Mouse (Mus musculus): ENCODE data around the gene R3hdm1.
"Not testable (repeated sequence)": the region's sequence is repeated elsewhere in the genome, so short reads cannot be mapped to it uniquely, and the experiment has no call there.

R3hdm1 gene

DNA sequence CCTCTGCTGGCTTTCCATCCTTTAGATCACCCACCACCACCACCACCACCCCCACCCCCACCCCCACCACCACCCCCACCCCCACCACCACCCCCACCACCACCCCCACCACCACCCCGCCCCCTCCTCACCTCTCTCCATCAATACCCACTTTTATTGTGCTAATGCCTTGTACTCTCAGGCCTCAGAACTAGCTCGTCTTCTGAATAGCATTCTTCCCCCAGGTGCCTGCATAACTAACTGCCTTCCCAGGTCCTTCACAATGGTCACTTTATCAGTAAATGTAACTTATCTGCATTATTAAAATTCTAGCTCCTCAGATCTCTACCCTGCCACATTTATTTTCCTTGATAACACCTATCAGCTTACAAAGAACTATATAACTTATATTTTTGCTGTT is 8.4 kb upstream of the R3hdm1 start:
- H3K36me3 ChIP-seq (ENCODE audit: insufficient read depth, low read length), result peaks cover 28% of the 10 kb centered on the region
- no peak for TF ChIP-seq POU5F1 (IDR thresholded peaks at IDR 0.05; ENCODE audit: borderline replicate concordance, low read length)
- no peak for TF ChIP-seq NANOG (IDR thresholded peaks at IDR 0.05; ENCODE audit: borderline replicate concordance, low read length)
- no peak for TF ChIP-seq CTCF (conservative IDR thresholded peaks at IDR 0.05; ENCODE audit: low read length)
- no peak overlapping the region for H3K4me3 ChIP-seq (replicated peaks; ENCODE audit: low read length)

DNA sequence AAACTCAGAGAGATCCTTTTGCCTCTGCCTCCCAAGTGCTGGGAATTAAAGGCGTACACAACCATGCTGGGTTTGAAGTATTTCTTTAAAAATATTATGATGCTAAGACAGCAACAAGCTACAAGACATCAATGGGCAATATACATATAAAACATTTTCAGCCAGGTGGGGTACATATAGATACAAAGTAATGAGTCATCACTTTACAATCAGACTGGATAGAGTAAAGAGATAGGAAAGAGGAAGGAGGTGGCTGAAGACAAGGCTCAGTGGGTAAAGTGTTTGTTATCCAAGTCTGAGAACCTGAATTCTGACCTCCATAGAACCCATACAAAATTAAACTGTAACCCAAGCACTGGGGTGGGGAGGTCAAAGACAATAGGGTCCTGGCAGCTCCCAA is 4.8 kb upstream of the R3hdm1 start:
- TF ChIP-seq NANOG (IDR thresholded peaks at IDR 0.05; ENCODE audit: borderline replicate concordance, low read length), result no peak
- TF ChIP-seq POU5F1 (IDR thresholded peaks at IDR 0.05; ENCODE audit: borderline replicate concordance, low read length), result no peak
- TF ChIP-seq CTCF (conservative IDR thresholded peaks at IDR 0.05; ENCODE audit: low read length), result no peak
- Histone ChIP-seq H3K4me3 (replicated peaks; ENCODE audit: low read length) (no peak overlapping the region), H3K4me1 (replicated peaks; ENCODE audit: low read depth, low read length) (peaks cover 71% of the 10 kb centered on the region), H3K27me3 (ENCODE audit: insufficient read depth, low read length) (no peaks in the 10 kb centered on the region), H3K9me3 (ENCODE audit: low read length) (peaks cover 13% of the 10 kb centered on the region), H3K36me3 (ENCODE audit: insufficient read depth, low read length) (no peaks in the 10 kb centered on the region; the same call in 1 of the 2 replicates)

More for the DNA sequence above, 8.4 kb upstream of the R3hdm1 start:
- H3K27me3 ChIP-seq (ENCODE audit: insufficient read depth, low read length), result no peaks in the 10 kb centered on the region
- peaks cover 48% of the 10 kb centered on the region for H3K9me3 ChIP-seq (ENCODE audit: low read length)
- H3K4me1 ChIP-seq (replicated peaks; ENCODE audit: low read depth, low read length), result peaks cover 50% of the 10 kb centered on the region

DNA sequence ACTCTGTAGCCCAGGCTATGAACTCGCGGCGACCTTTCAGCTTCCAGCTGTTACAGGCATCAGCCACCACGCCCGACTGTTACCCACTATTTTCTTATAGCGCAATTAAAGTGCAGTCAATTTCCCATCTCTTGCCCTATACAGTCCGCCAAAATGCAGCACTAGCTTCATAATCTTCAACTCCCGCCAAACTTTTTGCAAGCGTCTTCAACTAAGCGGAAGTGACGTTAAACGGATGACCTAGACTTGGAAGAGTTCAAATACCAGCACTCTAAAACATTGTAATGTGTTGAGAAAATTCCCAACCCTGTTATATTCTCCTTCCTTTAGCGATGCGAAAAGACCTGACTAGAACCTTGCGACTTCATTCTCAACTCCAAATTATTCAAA is 855 bp upstream of the R3hdm1 start:
- Histone ChIP-seq H3K4me1 (replicated peaks; ENCODE audit: low read depth, low read length) (peaks cover 75% of the 10 kb centered on the region), H3K36me3 (ENCODE audit: insufficient read depth, low read length) (no peaks in the 10 kb centered on the region), H3K9me3 (ENCODE audit: low read length) (no peaks in the 10 kb centered on the region), H3K4me3 (replicated peaks; ENCODE audit: low read length) (peak overlapping the region; percentile 99), H3K27me3 (ENCODE audit: insufficient read depth, low read length) (no peaks in the 10 kb centered on the region)
- TF ChIP-seq NANOG (IDR thresholded peaks at IDR 0.05; ENCODE audit: borderline replicate concordance, low read length) (no peak), CTCF (conservative IDR thresholded peaks at IDR 0.05; ENCODE audit: low read length) (no peak), POU5F1 (IDR thresholded peaks at IDR 0.05; ENCODE audit: borderline replicate concordance, low read length) (no peak)

DNA sequence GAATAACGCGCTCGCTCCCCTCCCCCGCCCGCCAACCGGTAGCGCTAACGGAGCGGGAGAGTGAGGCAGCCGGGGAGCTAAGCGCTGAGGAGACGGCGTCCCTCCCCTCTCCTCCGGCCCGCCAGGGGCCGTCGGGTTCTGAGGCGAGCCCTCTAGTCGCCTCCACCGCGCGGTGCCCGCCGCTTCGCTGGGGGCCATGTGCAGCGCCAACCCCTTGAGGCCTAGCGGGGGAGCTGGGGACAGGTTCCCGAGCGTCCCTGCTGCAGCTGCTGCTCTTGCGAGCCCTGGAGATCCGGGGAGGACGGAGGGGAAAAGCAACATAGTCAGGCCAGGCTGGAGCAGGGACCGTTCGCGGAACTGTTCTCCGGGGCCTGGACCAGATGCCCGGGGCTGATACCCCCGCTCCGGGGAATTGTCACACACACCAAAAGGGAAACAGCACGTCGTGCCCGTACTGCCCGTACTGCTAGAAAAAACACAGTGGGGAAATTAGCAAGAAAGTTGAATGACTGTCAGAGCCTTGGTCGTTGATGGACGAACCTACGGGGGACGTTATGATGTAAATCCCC is 503 bp downstream of the R3hdm1 start:
- no peaks in the 10 kb centered on the region for H3K27me3 ChIP-seq (ENCODE audit: insufficient read depth, low read length)
- H3K4me1 ChIP-seq (replicated peaks; ENCODE audit: low read depth, low read length), result peaks cover 74% of the 10 kb centered on the region
- TF ChIP-seq POU5F1 (IDR thresholded peaks at IDR 0.05; ENCODE audit: borderline replicate concordance, low read length) (no peak), CTCF (conservative IDR thresholded peaks at IDR 0.05; ENCODE audit: low read length) (no peak), NANOG (IDR thresholded peaks at IDR 0.05; ENCODE audit: borderline replicate concordance, low read length) (no peak)
- peak overlapping the region; percentile 99 for H3K4me3 ChIP-seq (replicated peaks; ENCODE audit: low read length)
- no peaks in the 10 kb centered on the region for H3K9me3 ChIP-seq (ENCODE audit: low read length)
- no peaks in the 10 kb centered on the region for H3K36me3 ChIP-seq (ENCODE audit: insufficient read depth, low read length)

DNA sequence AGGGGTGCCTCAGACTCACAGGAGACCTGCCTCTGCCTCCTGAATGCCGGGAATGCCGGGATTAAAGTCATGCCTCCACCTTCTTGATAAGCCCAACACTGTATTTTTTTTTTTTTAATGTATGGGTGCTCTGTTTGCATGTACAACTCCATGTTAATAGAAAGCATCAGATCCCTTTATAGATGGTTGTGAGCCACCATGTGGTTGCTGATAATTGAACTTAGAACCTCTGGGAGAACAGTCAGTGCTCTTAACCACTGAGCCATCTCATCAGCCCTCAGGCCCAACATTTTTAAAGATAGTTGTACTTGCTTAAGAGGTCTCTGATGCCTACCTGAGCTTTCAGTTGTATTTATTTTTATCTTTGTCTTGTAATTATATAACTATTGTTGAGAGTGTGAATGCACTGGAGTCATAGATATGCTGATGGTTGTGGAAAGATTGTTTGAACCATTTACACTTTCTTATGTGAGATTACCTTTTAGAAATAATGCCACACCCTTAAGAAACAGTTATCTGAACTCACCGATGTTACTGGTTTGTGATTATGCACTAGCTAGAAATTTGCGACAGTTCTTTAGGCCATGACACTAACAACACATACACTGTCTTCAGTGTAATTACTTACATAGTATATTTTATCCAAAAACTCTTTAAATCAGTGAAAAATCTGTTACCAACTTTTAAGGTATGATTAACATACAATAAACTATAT is 18.0 kb downstream of the R3hdm1 start:
- Histone ChIP-seq H3K27me3 (ENCODE audit: insufficient read depth, low read length) (no peaks in the 10 kb centered on the region), H3K9me3 (ENCODE audit: low read length) (no peaks in the 10 kb centered on the region), H3K36me3 (ENCODE audit: insufficient read depth, low read length) (no peaks in the 10 kb centered on the region), H3K4me1 (replicated peaks; ENCODE audit: low read depth, low read length) (no peaks in the 10 kb centered on the region), H3K4me3 (replicated peaks; ENCODE audit: low read length) (no peak overlapping the region)
- TF ChIP-seq POU5F1 (IDR thresholded peaks at IDR 0.05; ENCODE audit: borderline replicate concordance, low read length), result no peak
- no peak for TF ChIP-seq CTCF (conservative IDR thresholded peaks at IDR 0.05; ENCODE audit: low read length)
- no peak for TF ChIP-seq NANOG (IDR thresholded peaks at IDR 0.05; ENCODE audit: borderline replicate concordance, low read length)

DNA sequence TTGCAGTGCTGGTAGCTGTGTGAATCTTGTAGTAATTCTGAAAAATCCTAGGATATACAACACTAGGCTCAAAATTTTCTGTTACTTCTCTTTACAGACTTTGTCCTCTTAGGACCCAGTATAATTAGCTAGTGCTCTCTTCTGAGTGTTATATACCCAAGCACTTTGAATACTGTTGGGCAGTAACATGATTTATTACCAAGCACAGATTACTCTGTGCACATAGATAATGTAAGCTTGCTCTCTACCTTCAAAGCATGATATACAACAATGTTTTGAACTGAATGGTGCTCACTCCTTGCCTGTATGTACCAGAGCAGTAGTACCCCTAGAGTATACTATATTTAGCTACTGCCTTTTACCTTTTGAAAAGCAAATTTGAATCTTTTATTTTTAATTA is 33.1 kb downstream of the R3hdm1 start:
- not testable (repeated sequence) for H3K4me3 ChIP-seq (replicated peaks; ENCODE audit: low read length); H3K4me1 ChIP-seq (replicated peaks; ENCODE audit: low read depth, low read length); H3K27me3 ChIP-seq (ENCODE audit: insufficient read depth, low read length); H3K36me3 ChIP-seq (ENCODE audit: insufficient read depth, low read length); H3K9me3 ChIP-seq (ENCODE audit: low read length)

DNA sequence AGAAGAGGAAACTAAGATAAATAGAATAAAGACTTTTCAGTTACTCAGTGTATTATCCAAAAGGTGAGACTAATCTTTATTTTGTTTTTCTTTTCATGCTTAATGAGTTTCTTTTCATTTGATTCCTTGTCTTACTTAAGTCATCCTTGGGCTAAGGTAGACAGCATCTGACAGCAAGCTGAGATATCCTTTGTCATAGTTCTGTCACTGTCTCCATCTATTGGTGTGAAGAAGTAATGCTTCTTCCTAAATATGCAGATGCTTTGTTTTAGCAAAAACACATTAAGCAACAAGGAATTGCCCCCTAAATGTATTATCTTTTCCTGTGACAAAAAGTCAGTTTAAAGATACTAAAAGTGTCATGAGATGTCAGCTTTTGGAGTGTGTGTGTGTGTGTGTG is 37.9 kb downstream of the R3hdm1 start:
- TF ChIP-seq NANOG (IDR thresholded peaks at IDR 0.05; ENCODE audit: borderline replicate concordance, low read length) (no peak), CTCF (conservative IDR thresholded peaks at IDR 0.05; ENCODE audit: low read length) (0 out of 2 replicates have a peak, but pooled peaks have one; percentile 16)
- H3K4me1 ChIP-seq (replicated peaks; ENCODE audit: low read depth, low read length), result 0 out of 2 replicates have a peak, but pooled peaks cover 3% of the 10 kb centered on the region
- H3K9me3 ChIP-seq (ENCODE audit: low read length), result no peaks in the 10 kb centered on the region
- no peaks in the 10 kb centered on the region for H3K27me3 ChIP-seq (ENCODE audit: insufficient read depth, low read length)
- no peaks in the 10 kb centered on the region for H3K36me3 ChIP-seq (ENCODE audit: insufficient read depth, low read length)
- H3K4me3 ChIP-seq (replicated peaks; ENCODE audit: low read length), result no peak overlapping the region

DNA sequence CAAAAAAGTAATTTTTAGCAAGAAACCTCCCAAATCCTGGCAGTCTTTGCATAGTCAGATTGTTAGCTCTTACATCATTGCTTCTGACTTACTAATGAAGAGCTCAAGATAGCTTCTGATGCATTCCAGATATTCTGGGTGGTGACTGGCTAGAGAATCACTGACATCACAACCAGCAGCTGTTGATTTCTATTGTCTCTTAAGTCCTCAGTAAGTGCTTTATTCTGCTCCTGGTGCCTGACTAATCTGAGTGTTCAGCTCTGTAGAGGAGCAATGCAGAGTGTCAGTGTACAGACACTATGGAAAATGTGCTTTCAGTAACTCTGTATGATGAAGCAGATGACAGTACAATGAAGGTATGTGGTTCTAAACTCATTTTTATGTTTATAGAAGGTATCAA is 38.6 kb downstream of the R3hdm1 start:
- H3K27me3 ChIP-seq (ENCODE audit: insufficient read depth, low read length), result no peaks in the 10 kb centered on the region
- no peaks in the 10 kb centered on the region for H3K9me3 ChIP-seq (ENCODE audit: low read length)
- TF ChIP-seq CTCF (conservative IDR thresholded peaks at IDR 0.05; ENCODE audit: low read length), result no peak
- TF ChIP-seq POU5F1 (IDR thresholded peaks at IDR 0.05; ENCODE audit: borderline replicate concordance, low read length), result no peak
- TF ChIP-seq NANOG (IDR thresholded peaks at IDR 0.05; ENCODE audit: borderline replicate concordance, low read length), result no peak
- H3K36me3 ChIP-seq (ENCODE audit: insufficient read depth, low read length), result no peaks in the 10 kb centered on the region
- 0 out of 2 replicates have a peak, but pooled peaks cover 3% of the 10 kb centered on the region for H3K4me1 ChIP-seq (replicated peaks; ENCODE audit: low read depth, low read length)
- no peak overlapping the region for H3K4me3 ChIP-seq (replicated peaks; ENCODE audit: low read length)

DNA sequence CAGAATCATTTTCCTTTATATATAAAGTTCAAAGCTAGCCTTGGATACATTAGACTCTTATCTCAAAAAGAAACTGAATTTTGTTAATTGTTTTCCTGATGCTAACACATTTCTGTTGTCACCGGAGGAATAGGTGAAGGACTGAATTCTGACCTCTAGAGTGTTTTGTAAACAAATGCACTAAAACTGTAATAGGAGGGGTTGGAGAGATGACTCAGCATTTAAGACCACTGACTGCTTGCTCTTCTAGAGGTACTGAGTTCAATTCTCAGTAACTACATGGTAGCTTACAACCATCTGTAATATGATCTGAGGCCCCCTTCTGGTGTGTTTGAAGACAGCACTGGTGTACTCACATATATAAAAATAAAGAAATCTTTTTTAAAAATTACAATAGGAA is 63.9 kb downstream of the R3hdm1 start:
- TF ChIP-seq POU5F1 (IDR thresholded peaks at IDR 0.05; ENCODE audit: borderline replicate concordance, low read length) (no peak), NANOG (IDR thresholded peaks at IDR 0.05; ENCODE audit: borderline replicate concordance, low read length) (no peak), CTCF (conservative IDR thresholded peaks at IDR 0.05; ENCODE audit: low read length) (no peak)
- no peaks in the 10 kb centered on the region for H3K4me1 ChIP-seq (replicated peaks; ENCODE audit: low read depth, low read length)
- H3K4me3 ChIP-seq (replicated peaks; ENCODE audit: low read length), result no peak overlapping the region
- no peaks in the 10 kb centered on the region for H3K9me3 ChIP-seq (ENCODE audit: low read length)
- H3K27me3 ChIP-seq (ENCODE audit: insufficient read depth, low read length), result no peaks in the 10 kb centered on the region
- H3K36me3 ChIP-seq (ENCODE audit: insufficient read depth, low read length), result peaks cover 4% of the 10 kb centered on the region; the same call in 1 of the 2 replicates
